Mouse (Mus musculus) ovary, postnatal 14 days (tissue): ENCODE data around the gene Dnajc2.

Source experiments
- DNase-seq: peaks from one replicate; pipeline ENCODE4 v3.0.0; 2022; ENCODE audit warnings: low spot score

The Dnajc2 gene

DNA sequence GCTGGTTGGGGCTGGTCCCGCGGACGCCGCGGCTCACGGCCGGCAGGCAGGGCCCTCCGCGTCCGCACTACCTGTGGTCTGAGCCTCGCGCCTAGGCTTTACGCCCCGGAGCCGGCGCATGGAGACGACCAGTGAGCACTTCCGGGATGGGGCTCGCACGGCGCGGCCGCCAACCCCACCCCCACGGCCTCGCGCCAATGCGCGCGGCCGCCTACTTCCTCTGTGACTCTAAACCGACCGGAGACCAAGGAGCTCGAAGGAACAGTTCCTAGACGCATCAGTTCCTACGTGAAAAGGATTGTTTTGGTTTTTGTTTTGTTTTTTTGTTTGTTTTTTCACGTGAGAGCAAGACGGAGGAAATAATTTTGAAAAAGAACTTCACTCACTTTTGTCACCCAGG lies at the start of gene Dnajc2, which contains the start of gene Psmc2:
TSS of gene Dnajc2 (minus strand) at position 199 of the 400 bp plus-strand sequence.
TSS of gene Psmc2 (plus strand) at position 231 of the 400 bp plus-strand sequence.
- peak; percentile 85 for DNase-seq

DNA sequence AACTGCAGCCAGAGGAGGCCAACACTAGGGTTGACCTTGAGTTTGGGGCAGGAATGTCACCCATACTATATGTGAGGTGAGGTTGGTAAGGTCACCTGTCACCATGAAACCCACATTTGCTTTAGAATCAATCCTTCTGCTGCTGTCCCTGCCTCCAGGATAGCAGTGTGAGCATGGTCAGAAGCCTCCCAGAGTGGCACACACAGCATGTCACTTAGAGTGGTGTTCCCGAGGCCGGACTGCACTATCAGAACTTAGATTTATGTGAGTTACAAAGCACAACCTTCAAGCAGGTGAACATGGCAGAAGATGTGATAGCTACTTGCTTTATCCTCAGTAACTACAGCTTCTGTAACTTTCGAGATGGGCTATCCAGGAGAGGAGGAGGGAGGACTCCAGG lies 46.7 kb upstream of the Dnajc2 start:
- DNase-seq: no peak

DNA sequence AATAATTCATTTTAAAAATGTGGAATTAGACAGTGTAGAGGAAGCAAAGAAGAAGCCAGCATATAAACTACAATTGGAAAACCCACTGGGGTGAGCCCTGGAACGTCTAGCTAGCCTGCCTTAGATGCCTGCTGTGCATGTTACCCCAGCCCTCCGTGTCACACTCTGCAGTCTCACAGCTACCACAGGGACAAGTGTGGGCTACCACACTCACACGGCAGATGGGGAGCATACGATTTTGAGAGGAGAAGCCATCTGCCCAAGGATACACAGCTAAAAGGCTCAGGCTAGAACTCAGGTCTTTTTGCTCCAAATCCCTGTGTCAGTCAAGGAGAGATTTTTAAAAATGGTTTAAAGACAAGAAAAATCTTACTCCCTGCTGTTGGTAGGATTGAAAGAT lies 43.8 kb upstream of the Dnajc2 start:
- DNase-seq: no peak

DNA sequence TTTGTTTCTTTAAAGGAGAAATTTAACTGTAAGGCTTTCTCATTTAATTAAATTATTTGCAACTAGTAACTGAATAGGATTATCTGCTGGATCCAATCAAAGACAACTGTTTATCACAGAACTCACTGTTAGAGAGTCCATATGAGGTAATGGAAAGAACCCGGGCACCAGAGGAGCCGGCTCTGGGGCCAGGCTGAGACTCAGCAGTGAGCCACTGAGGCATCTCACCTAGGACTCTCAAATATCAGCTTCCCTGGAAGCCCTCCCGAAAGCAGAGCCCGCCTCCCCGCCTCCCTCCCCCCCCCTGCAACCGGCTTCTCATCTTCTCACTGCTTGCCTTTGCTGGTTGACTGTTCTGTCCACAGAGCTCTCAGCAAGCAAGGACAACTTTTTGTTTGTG lies 42.6 kb upstream of the Dnajc2 start:
- DNase-seq: no peak

DNA sequence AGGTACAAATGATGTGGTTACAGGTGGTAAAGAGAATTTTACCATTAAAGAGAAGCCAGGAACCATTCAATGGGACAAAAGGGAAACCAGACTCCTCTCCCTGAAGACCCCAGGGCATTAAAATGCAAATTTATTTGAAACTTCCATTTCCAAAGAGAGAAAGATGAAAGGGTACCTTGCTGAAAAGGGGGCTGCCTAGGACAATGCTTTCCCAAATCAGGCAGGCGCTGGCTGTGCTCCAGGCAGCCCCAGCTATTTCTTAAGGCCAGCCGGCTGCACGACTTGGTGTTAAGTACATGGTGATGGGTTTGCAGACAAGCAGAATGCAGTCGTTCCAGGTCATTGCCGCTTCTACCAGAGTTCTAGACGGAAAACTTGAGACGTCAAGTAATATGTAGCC lies 41.3 kb upstream of the Dnajc2 start:
- DNase-seq: no peak

DNA sequence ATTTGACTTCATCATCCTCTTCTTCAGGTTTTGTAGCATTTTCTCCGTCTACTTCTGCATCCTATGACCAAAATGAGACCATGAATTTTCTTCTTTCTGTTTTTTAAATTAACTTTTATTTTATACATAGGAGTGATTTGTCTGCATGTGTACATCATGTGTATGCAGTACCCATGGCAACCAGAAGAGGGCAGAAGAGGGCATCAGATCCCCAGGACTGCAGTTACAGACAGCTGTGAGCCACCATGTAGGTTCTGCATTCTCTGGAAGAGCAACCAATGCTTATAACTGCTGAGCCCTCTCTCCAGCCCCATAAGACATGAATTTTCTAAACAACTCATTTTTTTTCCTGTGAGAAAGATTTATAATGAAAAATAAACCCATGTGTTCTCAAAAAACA lies 28.9 kb upstream of the Dnajc2 start:
- peak; percentile 4 for DNase-seq

DNA sequence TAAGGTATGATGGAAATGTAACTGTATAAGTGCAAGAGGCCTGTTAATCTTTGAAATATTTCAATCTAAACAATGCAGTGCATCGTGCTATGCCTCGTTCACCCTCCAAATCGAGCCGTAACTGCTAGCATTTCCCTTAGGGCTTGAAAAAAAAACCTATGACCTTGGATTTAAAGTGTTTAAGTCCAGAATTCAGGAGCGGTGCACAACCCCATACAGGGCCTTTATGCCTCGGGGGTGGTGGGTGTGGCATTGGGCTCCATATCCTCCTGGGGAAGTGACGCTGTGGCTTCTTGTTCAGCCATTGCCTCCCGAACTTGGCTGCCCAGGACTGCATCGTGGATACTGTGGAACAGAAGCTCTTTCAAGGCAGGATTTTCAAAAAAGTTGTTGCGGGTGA lies 25.9 kb upstream of the Dnajc2 start:
- no peak for DNase-seq

DNA sequence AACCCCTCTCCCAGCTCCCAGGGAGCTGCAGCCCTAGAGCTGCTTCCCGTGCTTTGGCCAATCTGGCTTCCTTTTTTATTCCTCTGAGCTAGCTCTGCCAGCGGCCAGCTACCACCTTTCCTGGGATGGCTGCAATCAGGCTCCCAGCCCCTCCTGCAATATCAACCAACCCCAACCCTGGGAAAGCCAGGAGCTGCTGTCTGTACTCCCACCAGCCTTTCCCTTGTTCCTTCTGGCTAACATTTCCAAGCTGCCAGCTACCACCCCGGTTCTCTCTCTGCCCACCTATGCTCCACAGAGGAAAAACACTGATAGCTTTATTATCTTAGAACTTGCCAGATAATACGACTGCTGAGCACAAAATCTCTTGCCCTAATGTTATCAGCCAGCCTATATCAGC lies 19.8 kb upstream of the Dnajc2 start:
- DNase-seq: no peak

DNA sequence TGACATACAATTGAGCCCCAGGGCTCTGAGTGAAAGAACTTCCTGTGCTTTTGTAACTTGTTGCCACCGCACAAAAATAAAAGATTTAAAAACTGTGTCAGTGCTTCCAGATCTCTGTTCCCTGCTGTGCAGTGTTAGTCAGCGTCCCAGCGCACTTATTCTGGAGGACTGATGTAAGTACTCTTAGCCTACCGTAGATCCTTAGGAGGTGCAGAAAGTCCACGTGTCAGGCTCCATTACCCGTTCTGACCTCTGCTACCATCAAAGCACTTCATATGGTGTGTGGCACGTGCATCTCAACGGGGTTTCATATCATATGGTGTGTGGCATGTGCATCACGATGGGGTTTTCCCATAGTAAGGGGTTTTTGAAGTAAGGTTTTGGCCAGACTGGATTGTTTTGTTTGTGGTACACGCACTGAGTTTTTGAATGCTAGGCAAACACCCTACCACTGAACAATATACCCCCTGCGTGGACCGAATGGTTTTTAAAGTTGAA lies 18.7 kb upstream of the Dnajc2 start:
- DNase-seq: no peak

DNA sequence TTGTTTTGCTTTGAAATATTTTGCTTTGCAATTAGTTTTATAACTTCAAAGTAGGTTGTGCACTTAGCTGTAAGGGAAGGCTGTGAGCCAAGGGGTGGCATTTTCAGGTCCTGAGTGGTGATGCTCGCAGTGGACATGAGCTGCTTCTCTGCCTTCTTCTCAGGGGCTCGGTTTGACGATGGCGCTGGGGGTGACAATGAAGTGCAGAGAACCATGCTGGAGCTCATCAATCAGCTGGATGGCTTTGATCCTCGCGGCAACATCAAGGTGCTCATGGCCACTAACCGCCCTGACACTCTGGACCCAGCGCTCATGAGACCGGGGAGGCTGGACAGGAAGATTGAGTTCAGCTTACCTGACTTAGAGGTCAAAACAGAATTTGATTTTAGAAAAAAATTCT lies 17.9 kb upstream of the Dnajc2 start:
- DNase-seq: no peak

DNA sequence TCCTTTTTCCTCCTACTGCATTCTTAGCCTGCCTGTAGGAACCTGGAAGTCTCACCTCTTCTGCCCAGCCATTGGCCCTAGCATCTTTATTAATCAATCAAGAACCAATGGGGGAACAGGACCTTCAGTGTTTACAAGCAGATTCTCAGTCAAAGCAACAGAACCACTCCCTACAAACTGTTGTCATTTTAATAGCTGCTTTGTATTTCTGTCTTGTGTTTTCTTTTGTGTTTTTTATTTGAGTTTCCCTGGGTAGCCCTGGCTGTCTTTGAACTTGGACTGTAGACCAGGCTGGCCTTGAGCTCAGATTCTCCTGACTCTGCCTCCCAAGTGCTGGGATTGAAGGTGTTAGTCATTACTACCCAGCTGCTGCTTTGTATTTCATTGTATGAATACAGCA lies 7.1 kb upstream of the Dnajc2 start:
- DNase-seq: no peak

DNA sequence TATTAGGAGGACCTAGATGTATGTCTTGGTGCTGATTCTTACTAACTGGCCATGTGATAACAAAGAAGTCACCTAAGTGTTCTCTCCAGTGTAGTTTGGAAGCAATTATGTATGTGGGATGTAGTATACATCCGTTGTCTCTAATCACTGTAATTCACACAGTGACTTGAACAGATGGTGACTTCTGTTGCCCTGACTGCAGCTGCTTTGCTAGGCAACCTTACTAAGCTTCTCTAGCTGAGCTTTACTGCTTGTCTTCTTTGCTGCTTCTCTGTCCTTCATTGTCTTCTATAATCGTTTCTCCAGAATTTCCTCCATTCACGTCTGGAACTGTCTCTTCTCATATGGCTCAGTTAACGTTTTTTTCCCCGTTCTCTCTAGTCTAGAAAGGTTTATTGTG lies 4.0 kb upstream of the Dnajc2 start:
- no peak for DNase-seq

DNA sequence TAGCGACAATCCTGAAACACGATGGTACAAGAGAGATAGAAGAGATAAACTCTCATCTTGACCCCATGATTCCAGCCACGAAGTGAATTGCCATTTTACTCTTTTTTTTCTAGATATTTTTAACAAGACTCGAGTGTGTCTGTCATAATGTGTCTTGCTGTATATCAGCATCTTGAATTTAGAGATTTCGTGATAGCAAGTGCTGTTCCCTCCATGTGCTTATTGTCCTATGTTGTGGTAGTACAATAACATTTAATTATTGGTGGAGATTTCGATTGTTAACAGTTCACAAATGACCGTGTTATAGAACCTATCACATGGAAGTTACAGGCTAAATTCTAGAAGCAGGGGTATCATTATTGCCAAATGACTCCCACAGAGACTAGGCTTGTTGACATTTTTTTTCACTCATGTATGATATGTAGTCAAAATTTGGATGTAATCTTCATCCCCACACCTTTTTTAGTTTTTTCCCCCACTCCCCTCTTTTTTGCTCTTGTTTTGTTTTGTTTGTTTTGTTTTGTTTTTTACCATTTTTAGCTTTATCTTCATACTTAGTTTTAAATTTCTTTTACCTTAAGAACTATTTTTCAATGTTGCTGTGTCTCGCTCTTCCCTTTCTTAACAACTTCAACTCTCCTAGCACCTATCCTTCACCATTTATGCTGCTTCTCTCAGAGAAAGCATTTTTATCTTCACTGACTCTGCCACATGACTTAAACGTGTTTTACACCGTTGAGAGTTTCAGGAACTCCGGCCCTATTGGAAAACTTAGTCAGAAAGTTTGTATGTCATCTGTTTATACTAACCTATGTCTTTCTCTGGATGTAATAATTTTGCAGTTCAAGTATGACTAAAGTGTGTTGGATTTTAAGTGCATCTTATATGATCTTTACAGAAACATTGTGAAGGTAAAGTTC lies 2.4 kb upstream of the Dnajc2 start:
- no peak for DNase-seq

DNA sequence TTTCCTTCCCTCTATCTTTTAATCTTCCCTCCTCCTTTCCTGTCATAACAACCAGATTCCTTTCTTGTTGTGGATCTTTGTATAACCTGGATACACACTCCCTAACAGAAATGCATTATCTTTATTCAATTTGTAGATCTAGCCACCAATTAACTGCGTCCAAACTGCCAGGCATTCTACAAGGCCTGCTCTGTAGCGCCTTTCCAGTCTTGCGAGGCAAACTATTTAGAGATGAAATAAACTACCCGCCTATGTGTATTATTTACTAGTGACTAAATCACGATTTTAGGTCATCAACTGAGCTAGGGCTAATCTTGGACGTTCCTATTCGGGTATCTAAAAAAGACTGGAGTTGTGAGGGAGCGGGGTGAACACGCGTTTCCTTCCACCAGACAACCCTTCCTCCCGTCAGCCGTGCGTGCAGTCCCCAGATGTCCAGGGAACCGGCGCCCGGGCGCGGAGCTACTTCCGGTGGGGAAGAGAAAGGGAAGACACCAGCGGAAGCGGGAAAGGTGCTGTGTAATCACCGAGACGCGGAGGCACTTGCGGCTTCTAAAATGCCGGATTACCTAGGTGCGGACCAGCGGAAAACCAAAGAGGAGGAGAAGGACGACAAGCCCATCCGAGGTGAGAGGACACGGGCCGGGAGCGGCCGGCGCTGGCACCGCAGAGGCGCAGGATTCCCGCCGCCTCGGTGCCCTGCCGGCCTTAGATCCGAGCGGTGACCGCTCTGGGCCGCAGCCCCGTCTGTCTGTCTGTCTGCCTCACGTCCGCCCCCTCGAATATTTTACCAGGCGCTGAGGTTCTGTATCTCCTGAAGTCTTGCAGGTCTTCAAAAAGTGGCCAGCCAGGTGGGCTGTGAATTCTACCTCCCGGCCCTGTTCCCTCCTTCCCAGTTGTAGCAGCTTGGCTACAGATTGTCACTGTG lies 1.5 kb upstream of the Dnajc2 start:
- peak; percentile 92 for DNase-seq

DNA sequence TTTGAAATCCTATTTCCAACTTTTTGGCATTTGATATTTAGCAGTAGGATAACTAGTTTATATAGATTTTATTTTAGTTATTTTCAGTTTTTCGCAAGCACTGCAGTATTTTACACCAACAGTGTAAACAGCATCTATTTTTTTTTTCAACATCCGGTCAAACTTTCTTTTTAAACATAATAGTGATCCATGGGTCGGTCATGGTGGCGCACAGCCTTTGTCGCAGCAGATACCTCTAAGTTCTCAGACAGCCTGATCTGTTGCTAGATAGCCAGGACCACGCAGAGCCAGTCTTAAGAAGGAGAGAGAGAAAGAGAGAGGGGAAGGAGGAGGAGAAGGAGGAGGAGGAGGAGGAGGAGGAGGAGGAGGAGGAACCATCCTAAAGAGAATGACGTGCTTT lies 725 bp upstream of the Dnajc2 start:
- DNase-seq: no peak

DNA sequence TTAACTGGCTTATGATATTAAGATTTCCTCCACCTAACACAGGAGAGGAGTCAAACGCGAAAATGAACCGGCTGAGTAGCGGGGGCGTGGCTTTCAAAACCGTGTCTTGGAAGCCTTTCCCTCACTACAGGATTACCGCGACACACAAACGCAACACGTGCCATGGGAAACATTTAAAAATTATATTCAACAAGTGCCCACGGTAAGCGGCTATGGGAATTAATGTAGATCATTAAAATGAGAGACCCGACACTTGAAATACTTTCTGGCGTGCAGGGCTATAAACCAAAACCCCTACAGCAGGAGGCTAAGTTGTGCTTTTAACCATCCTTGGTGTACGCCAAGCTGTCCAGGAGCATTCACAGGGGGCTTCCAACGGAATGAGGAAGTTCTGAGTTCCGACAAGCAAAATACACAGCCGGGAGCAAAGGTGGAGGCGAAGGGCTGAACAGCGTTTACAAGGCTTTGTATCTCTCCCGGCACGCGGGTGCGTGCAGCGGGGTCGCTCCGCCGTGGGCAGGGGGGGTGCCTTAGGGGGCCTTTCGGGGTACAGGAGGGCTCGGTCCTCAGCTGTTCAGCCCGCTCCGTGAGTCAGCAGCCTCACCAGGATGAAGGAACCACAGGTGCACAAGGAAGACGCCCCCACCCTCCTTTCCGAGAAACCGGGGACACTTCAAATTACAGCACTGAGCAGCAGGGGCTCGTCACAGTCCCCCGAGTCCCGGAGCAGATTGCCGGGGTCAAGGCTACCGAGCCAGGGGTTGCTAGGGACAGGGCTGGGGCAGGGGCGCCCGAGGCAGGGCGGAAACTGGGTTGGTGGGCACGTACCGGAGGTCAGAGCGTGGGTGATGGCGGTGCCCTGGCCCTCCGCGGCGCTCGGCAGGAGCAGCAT lies 644 bp downstream of the Dnajc2 start:
- DNase-seq: peak; percentile 14

DNA sequence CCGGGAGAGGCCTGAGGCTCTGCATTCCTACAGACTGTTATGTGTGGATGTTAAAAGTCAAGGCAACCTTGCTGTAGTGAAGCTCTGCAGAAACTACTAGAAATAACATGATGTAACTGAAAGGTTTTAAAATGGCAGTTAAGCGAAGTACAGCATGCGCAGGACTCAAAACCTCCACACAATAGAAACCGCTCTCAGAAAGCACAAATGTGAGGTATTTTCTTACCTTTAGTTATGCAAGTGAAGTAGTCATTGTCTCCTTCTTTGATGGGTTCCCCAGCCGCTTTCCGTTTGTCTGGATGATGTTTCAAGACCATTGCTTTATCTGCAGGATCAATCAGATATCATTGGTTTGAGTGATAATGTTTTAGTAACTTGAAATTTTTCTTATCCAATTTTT lies 8.6 kb downstream of the Dnajc2 start:
- no peak for DNase-seq

DNA sequence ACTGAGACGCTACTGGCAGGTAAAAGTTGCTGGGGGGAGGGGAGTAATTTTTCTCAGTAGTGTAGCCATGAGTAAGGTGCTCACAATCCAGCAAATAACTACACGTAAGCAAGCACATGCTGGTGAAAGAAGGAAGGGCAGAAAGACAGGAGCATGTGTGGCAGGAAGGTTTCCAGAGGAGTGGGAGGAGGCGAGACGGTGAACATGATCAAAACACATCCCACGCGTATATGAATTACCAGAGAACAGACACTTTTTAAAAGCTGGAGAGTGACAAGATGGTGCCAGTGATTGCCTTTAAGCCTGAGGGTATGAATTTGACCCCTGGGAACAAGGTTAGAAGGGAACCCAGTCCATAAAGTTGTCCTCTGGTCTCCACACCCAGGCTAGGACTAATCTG lies 15.2 kb downstream of the Dnajc2 start:
- no peak for DNase-seq

DNA sequence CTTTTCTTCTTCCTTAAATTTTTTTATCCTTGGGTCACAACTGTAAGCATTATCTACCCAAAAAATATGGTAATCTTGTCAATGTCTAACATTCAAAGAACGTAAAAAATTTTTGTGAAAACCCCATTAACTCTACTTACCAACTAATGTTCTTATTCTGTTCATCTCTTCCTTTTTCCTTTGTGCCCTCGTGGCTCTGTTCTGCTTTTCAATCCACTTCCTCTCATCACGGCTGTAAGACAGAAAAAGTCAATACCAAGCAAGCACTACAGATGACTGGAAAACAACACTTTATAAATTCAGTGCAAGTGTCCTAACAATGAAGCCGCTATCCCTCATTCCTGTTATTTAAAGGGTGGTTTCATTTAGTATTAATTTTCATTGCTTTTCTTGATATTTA lies 16.5 kb downstream of the Dnajc2 start:
- DNase-seq: no peak

DNA sequence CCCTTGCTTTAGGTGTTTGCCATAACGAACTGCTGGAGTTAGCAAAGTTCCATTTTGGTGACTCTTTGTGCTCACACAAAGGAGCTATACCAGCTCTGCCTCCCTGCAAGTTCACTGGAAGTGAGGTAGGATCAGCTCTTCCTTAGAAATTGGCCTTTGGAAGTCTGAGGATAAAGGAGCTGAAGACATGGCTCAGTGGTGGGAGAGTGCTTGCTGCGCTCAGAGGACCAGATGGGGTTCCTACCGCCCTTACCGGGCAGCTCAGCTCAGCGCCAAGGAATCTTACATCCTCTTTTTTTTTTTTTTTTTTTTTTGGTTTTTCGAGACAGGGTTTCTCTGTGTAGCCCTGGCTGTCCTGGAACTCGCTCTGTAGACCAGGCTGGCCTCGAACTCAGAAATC lies 39.1 kb downstream of the Dnajc2 start:
- DNase-seq: no peak

DNA sequence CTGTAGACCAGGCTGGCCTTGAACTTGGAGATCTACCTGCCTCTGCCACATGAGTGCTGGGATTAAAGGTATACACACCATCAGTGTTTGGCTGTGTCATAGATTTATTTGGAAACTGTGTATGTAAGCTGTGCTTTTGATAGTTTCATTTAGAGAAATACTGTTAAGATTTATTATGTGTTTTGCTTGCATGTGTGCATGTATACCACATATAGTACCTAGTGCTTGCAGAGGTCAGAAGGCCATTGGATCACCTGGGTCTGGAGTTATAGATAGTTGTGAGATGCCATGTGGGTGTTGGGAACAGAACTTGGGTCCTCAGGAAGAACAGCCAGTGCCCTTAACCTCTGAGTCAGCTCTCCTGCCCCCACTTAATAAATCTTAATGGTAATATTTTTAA lies 40.4 kb downstream of the Dnajc2 start:
- no peak for DNase-seq

DNA sequence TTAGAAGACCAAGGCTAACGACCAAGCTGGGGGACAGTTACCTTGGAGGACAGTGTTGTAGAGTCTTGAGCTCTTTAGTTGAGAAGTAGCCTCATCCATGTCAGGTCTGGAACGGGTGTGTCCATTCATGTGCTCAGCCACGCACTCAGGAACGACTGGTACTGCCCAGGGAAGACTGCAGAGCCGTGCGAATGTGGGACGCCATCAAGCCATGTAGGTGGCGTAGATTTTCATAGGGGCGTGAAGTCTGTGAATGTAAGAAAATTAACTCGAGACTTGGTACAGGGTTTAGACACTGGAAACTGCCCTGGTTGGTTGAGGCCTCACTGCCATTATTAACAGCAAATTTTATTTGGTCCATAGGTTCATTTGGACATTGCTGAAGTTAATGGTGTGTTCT lies 41.4 kb downstream of the Dnajc2 start:
- DNase-seq: no peak
